Comparison of ENCODE assay signal across 8 mouse cellular contexts in genomic region chr11:53735682-53736245, GRCm38 (mm10). TPM values are rescaled to one million over a fixed set of nuclear protein-coding genes. Genes with fewer than 3 reads are reported as not detected.
A peak's percentile ranks its signal among the peaks of the same experiment; 100 is the strongest.
DNase-seq lines count a peak whose midpoint lies in the region; ATAC-seq and TF ChIP-seq lines count a peak whose summit lies in the region.

No protein-coding gene starts in this region.

- 26% methylated on average over 17 of the region's 17 CpGs for WGBS in forebrain, embryonic 14.5 days
- WGBS in hindbrain, embryonic 10.5 days = 27% methylated on average over 17 of the region's 17 CpGs
- WGBS in lung, postnatal 0 days = 23% methylated on average over 17 of the region's 17 CpGs

- peak; percentile 92 to 98 (median 98) for TF ChIP-seq CTCF in MEL (IDR thresholded peaks at IDR 0.05 in 2 of 3, conservative IDR thresholded peaks at IDR 0.05 in 1 of 3; ENCODE audit: control insufficient read depth in 1 of 3, insufficient read depth in 1 of 3, low read depth in 2 of 3, low read length in 3 of 3, poor library complexity in 1 of 3, severe bottlenecking in 1 of 3)
- peak; percentile 97 for TF ChIP-seq CTCF in lung, postnatal 0 days (IDR thresholded peaks at IDR 0.05)

- 0 out of 4 replicates have a peak, but pooled peaks cover 0 to 5% of the 10 kb centered on the region in 2 experiments for H3K27me3 ChIP-seq in MEL (ENCODE audit: control insufficient read depth in 1 of 2, insufficient read depth in 2 of 2, low read length in 2 of 2)
- H3K27me3 ChIP-seq in forebrain, embryonic 14.5 days (replicated peaks; ENCODE audit: control insufficient read depth, insufficient read depth, low read length) = no peaks in the 10 kb centered on the region
- no peaks in the 10 kb centered on the region for H3K27me3 ChIP-seq in hindbrain, embryonic 10.5 days (ENCODE audit: insufficient read depth, poor library complexity, severe bottlenecking)
- no peaks in the 10 kb centered on the region for H3K27me3 ChIP-seq in lung, postnatal 0 days (replicated peaks; ENCODE audit: insufficient read depth, low read length)

- peaks cover 0 to 38% of the 10 kb centered on the region in 2 experiments; a peak in 2 of 4 replicates for H3K36me3 ChIP-seq in MEL (ENCODE audit: control insufficient read depth in 1 of 2, insufficient read depth in 2 of 2, low read length in 2 of 2)
- no peaks in the 10 kb centered on the region for H3K36me3 ChIP-seq in forebrain, embryonic 14.5 days (ENCODE audit: control insufficient read depth, insufficient read depth, low read length)
- no peaks in the 10 kb centered on the region for H3K36me3 ChIP-seq in hindbrain, embryonic 10.5 days
- H3K36me3 ChIP-seq in lung, postnatal 0 days (ENCODE audit: insufficient read depth, low read length) = no peaks in the 10 kb centered on the region

- DNase-seq in MEL (ENCODE audit: low read depth, low spot score) = peak; percentile 98
- peak; percentile 88 for DNase-seq in forebrain, embryonic 14.5 days (ENCODE audit: low spot score)
- peak; percentile 77 for DNase-seq in hindbrain, embryonic 10.5 days (ENCODE audit: low spot score)
- DNase-seq in layer of hippocampus, adult 9-10 months (ENCODE audit: low spot score) = peak; percentile 37
- peak; percentile 79 for DNase-seq in lung, postnatal 0 days (ENCODE audit: low spot score)
- DNase-seq in retina, adult 2 months (ENCODE audit: low read depth, low spot score) = peak; percentile 57
- peak; percentile 78 for DNase-seq in thymus, postnatal 14 days

- peaks cover 6 to 35% of the 10 kb centered on the region in 2 experiments for H3K4me1 ChIP-seq in MEL (ENCODE audit: control insufficient read depth in 1 of 2, insufficient read depth in 2 of 2, low read length in 2 of 2)
- H3K4me1 ChIP-seq in forebrain, embryonic 14.5 days (ENCODE audit: control insufficient read depth, insufficient read depth, low read length) = no peaks in the 10 kb centered on the region
- no peaks in the 10 kb centered on the region for H3K4me1 ChIP-seq in hindbrain, embryonic 10.5 days (replicated peaks)
- H3K4me1 ChIP-seq in lung, postnatal 0 days (ENCODE audit: insufficient read depth, low read depth, low read length) = no peaks in the 10 kb centered on the region

- peak overlapping the region; percentile 42 for H3K4me2 ChIP-seq in forebrain, embryonic 14.5 days (ENCODE audit: low read length)
- H3K4me2 ChIP-seq in lung, postnatal 0 days (replicated peaks; ENCODE audit: low read depth, low read length) = peak overlapping the region; percentile 29; the same call in 1 of the 2 replicates

- TF ChIP-seq RAD21 in MEL (IDR thresholded peaks at IDR 0.05; ENCODE audit: low read depth, low read length) = peak; percentile 41

- TF ChIP-seq EP300 in MEL (IDR thresholded peaks at IDR 0.05; ENCODE audit: low read depth in 1 of 2, low read length in 2 of 2) = peak in 1 of 2 experiments; percentile 41; a peak in 2 of 4 replicates
- TF ChIP-seq EP300 in lung, postnatal 0 days (IDR thresholded peaks at IDR 0.05) = no peak

- no peaks in the 10 kb centered on the region for H3K9me3 ChIP-seq in MEL (replicated peaks; ENCODE audit: insufficient read depth, low read length)
- H3K9me3 ChIP-seq in forebrain, embryonic 14.5 days (replicated peaks; ENCODE audit: control insufficient read depth, low read length) = no peaks in the 10 kb centered on the region
- no peaks in the 10 kb centered on the region for H3K9me3 ChIP-seq in hindbrain, embryonic 10.5 days
- H3K9me3 ChIP-seq in lung, postnatal 0 days (ENCODE audit: low read length) = no peaks in the 10 kb centered on the region

- ATAC-seq in cerebellum, adult (ENCODE audit: insufficient number of reproducible peaks, low FRiP score, low TSS enrichment) = peak; percentile 75
- ATAC-seq in forebrain, embryonic 14.5 days = peak; percentile 94
- ATAC-seq in lung, postnatal 0 days = peak; percentile 77

- H3K4me3 ChIP-seq in MEL (ENCODE audit: control insufficient read depth in 1 of 2, insufficient read depth in 1 of 2, low read depth in 2 of 2, low read length in 2 of 2) = peak overlapping the region; percentile 63 to 64
- H3K4me3 ChIP-seq in forebrain, embryonic 14.5 days (ENCODE audit: low read depth, low read length) = 0 out of 2 replicates have a peak overlapping the region, but pooled peaks have one; percentile 2
- H3K4me3 ChIP-seq in hindbrain, embryonic 10.5 days = peak overlapping the region; percentile 34
- H3K4me3 ChIP-seq in lung, postnatal 0 days (ENCODE audit: low read depth, low read length) = no peak overlapping the region

- no peak; a peak in 1 of 4 replicates for TF ChIP-seq POLR2A in MEL (IDR thresholded peaks at IDR 0.05; ENCODE audit: control insufficient read depth in 1 of 2, insufficient read depth in 1 of 2, low read depth in 1 of 2, low read length in 2 of 2, poor library complexity in 1 of 2)

- no peaks in the 10 kb centered on the region; the same call in 1 of the 2 replicates for H3K79me2 ChIP-seq in MEL (ENCODE audit: control insufficient read depth, insufficient read depth, low read length, poor library complexity)

- peak overlapping the region; percentile 73 for H3K9ac ChIP-seq in MEL (ENCODE audit: control insufficient read depth, low read depth, low read length, poor library complexity, severe bottlenecking)
- no peak overlapping the region for H3K9ac ChIP-seq in forebrain, embryonic 14.5 days (ENCODE audit: low read length)
- H3K9ac ChIP-seq in lung, postnatal 0 days (replicated peaks; ENCODE audit: low read depth) = no peak overlapping the region

- H3K27ac ChIP-seq in MEL (ENCODE audit: control insufficient read depth, low read depth, low read length) = peak overlapping the region; percentile 59
- no peak overlapping the region for H3K27ac ChIP-seq in forebrain, embryonic 14.5 days (ENCODE audit: low read depth, low read length)
- no peak overlapping the region for H3K27ac ChIP-seq in hindbrain, embryonic 10.5 days
- no peak overlapping the region for H3K27ac ChIP-seq in lung, postnatal 0 days (ENCODE audit: low read length)

TF ChIP-seq in MEL, 35 proteins besides CTCF, POLR2A, EP300 and RAD21 (continues in another document):
- TF ChIP-seq ETS1 (IDR thresholded peaks at IDR 0.05; ENCODE audit: low read depth, low read length) (peak; percentile 39; the same call in 1 of the 2 replicates), GABPA (IDR thresholded peaks at IDR 0.05; ENCODE audit: low read depth, low read length) (no peak), TBP (IDR thresholded peaks at IDR 0.05; ENCODE audit: low read depth, low read length) (no peak), CHD1 (IDR thresholded peaks at IDR 0.05; ENCODE audit: low read depth, low read length) (peak; percentile 80; the same call in 1 of the 2 replicates), NELFE (IDR thresholded peaks at IDR 0.05; ENCODE audit: low read depth, low read length) (peak; percentile 20; the same call in 1 of the 2 replicates), SIN3A (IDR thresholded peaks at IDR 0.05; ENCODE audit: low read length) (peak; percentile 81), MXI1 (IDR thresholded peaks at IDR 0.05; ENCODE audit: low read depth, low read length) (peak; percentile 85), POLR2AphosphoS5 (IDR thresholded peaks at IDR 0.05; ENCODE audit: borderline replicate concordance, low read depth, low read length) (no peak), E2F4 (IDR thresholded peaks at IDR 0.05; ENCODE audit: borderline replicate concordance, low read depth, low read length) (no peak), MEF2A (IDR thresholded peaks at IDR 0.05; ENCODE audit: extremely low read depth, insufficient replicate concordance, low read depth, low read length, poor library complexity, severe bottlenecking) (no peak), ZKSCAN1 (IDR thresholded peaks at IDR 0.05; ENCODE audit: low read depth, low read length) (no peak), TCF12 (IDR thresholded peaks at IDR 0.05; ENCODE audit: low read depth, low read length) (no peak), POLR2AphosphoS2 (IDR thresholded peaks at IDR 0.05; ENCODE audit: low read length) (no peak), SMC3 (IDR thresholded peaks at IDR 0.05; ENCODE audit: low read depth, low read length) (peak; percentile 81), TAL1 (IDR thresholded peaks at IDR 0.05; ENCODE audit: low read length) (no peak), RCOR1 (IDR thresholded peaks at IDR 0.05; ENCODE audit: low read depth, low read length) (peak; percentile 70)

RNA-seq across cellular contexts. Expression of gene Il5, which starts 15.2 kb away (rescaled TPM):
- not detected in 2 replicates for total RNA-seq in MEL (2012; rRNA removed)
- polyA plus RNA-seq in MEL (2012; ENCODE audit: insufficient read depth in 1 of 2, insufficient read length in 2 of 2, low read depth in 1 of 2, low replicate concordance in 2 of 2, missing spikeins in 1 of 2) = not detected
- not detected in 2 replicates for polyA plus RNA-seq in forebrain, embryonic 14.5 days (2014; fragmentation: Nextera tagmentation; extraction: Ambion mirVana)
- polyA plus RNA-seq in hindbrain, embryonic 10.5 days (2016; fragmentation: Nextera tagmentation; extraction: Ambion mirVana) = not detected in 2 replicates
- not detected in 2 replicates for polyA plus RNA-seq in lung, postnatal 0 days (2015; fragmentation: Nextera tagmentation; extraction: Ambion mirVana)

RNA-seq across cellular contexts. Expression of gene Rad50, which starts 28.6 kb away (rescaled TPM):
- total RNA-seq in MEL (2012; rRNA removed) = 41.2 and 44.6 TPM in 2 replicates
- 100 to 1,000 TPM in 1 of 2 experiments, 10 to 100 TPM in 1; 32.6 to 447 TPM for polyA plus RNA-seq in MEL (2012; ENCODE audit: insufficient read depth in 1 of 2, insufficient read length in 2 of 2, low read depth in 1 of 2, low replicate concordance in 2 of 2, missing spikeins in 1 of 2)
- 10.6 and 11.0 TPM in 2 replicates for polyA plus RNA-seq in forebrain, embryonic 14.5 days (2014; fragmentation: Nextera tagmentation; extraction: Ambion mirVana)
- 13.7 and 21.9 TPM in 2 replicates for polyA plus RNA-seq in hindbrain, embryonic 10.5 days (2016; fragmentation: Nextera tagmentation; extraction: Ambion mirVana)
- polyA plus RNA-seq in lung, postnatal 0 days (2015; fragmentation: Nextera tagmentation; extraction: Ambion mirVana) = 18.1 and 19.4 TPM in 2 replicates

RNA-seq across cellular contexts. Expression of gene Irf1, which starts 34.0 kb away (rescaled TPM):
- total RNA-seq in MEL (2012; rRNA removed) = 0.46 and 0.73 TPM in 2 replicates
- polyA plus RNA-seq in MEL (2012; ENCODE audit: insufficient read depth in 1 of 2, insufficient read length in 2 of 2, low read depth in 1 of 2, low replicate concordance in 2 of 2, missing spikeins in 1 of 2) = 1 to 10 TPM in 1 of 2 experiments, not detected in 1; 1.9 TPM
- polyA plus RNA-seq in forebrain, embryonic 14.5 days (2014; fragmentation: Nextera tagmentation; extraction: Ambion mirVana) = 3.0 and 3.8 TPM in 2 replicates
- polyA plus RNA-seq in hindbrain, embryonic 10.5 days (2016; fragmentation: Nextera tagmentation; extraction: Ambion mirVana) = 3.6 and 4.2 TPM in 2 replicates
- polyA plus RNA-seq in lung, postnatal 0 days (2015; fragmentation: Nextera tagmentation; extraction: Ambion mirVana) = 52.5 and 64.9 TPM in 2 replicates

RNA-seq across cellular contexts. Expression of gene Gm17334, which starts 37.2 kb away (rescaled TPM):
- not detected in 2 replicates for total RNA-seq in MEL (2012; rRNA removed)
- not detected for polyA plus RNA-seq in MEL (2012; ENCODE audit: insufficient read depth in 1 of 2, insufficient read length in 2 of 2, low read depth in 1 of 2, low replicate concordance in 2 of 2, missing spikeins in 1 of 2)
- polyA plus RNA-seq in forebrain, embryonic 14.5 days (2014; fragmentation: Nextera tagmentation; extraction: Ambion mirVana) = not detected in 2 replicates
- not detected in 2 replicates for polyA plus RNA-seq in hindbrain, embryonic 10.5 days (2016; fragmentation: Nextera tagmentation; extraction: Ambion mirVana)
- polyA plus RNA-seq in lung, postnatal 0 days (2015; fragmentation: Nextera tagmentation; extraction: Ambion mirVana) = 0.46 and 0.61 TPM in 2 replicates

Comparison
In these comparisons a context has a peak if more than half of its experiments do, and no peak if none do; other contexts are left out.
1. DNase-seq: peak in every context shown above with its lines; median percentile 98 in MEL; 88 in forebrain, embryonic 14.5 days; 79 in lung, postnatal 0 days; 78 in thymus, postnatal 14 days; 77 in hindbrain, embryonic 10.5 days; 57 in retina, adult 2 months; 37 in layer of hippocampus, adult 9-10 months.
2. RNA of gene Irf1, which starts 34.0 kb away (polyA plus RNA-seq): 52.5 to 64.9 TPM in lung, postnatal 0 days; 3.6 to 4.2 TPM in hindbrain, embryonic 10.5 days, 3.0 to 3.8 TPM in forebrain, embryonic 14.5 days and 1.9 TPM in MEL; every median in the first group is over 10 times any median in the second.
3. Peak in every context shown above with its lines, with median percentiles within 50 percentile points of each other: ATAC-seq.